9 mouse cellular contexts compared by ENCODE assay signal in the genomic region with DNA sequence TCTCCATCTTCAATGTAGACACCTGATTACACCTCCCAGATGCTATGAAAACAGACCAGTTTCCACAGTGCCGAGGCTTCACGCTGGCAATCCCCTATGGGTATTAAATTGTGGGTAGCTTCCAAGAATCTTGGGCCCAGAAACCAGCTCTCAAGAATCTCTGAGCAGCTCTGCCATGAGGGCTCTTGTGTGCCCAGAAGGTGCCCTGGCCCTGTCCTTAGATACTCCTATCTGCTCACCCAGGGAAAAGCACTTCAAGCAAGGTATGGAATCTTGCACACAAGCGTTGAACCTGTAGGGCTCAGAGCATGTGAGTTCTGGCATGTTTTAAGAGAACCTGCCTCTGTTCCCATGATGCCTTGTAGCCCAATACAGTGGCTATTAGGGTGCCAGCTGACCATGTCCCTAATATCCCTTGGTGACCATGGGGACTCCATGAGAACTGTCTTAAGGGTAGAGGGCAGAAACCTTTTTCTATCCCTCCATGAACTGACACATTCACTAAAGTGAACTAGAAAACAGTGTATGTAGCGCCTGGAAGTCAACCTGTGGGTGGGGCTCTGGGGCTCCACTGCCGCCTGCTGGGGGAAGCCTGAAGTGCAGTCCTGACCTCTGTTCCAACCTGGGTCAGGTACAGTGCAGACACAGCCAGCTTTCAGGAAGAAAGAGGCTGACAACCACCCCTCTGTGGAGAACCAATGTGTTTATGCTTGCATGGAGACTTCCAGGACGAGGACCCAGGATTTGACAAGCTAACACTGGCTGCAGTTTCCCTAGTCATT. TPM values are rescaled to one million over a fixed set of nuclear protein-coding genes. Genes with fewer than 3 reads are reported as not detected.
DNase-seq lines count a peak whose midpoint lies in the region; ATAC-seq and TF ChIP-seq lines count a peak whose summit lies in the region.
"Had no signal": no experiment of that assay in that cellular context is flagged by ENCODE, and none has a peak within 500 bp of the region (broad histone marks: within the 10 kb centered on the region; RNA-seq: fewer than 3 reads in every experiment).

No protein-coding gene starts in this region.

- no peaks in the 10 kb centered on the region for H3K79me2 ChIP-seq in C2C12 (ENCODE audit: control insufficient read depth, insufficient read depth)

- ATAC-seq in forebrain, postnatal 0 days = no peak
- no peak for ATAC-seq in forebrain, embryonic 13.5 days
- peak; percentile 84 for ATAC-seq in megakaryocyte, adult 5-6 weeks (ENCODE audit: poor library complexity, severe bottlenecking)

- TF ChIP-seq POLR2A in bone marrow, adult 2 months (IDR thresholded peaks at IDR 0.05; ENCODE audit: borderline replicate concordance, control insufficient read depth, low read depth, low read length) = no peak

- no peaks in the 10 kb centered on the region for H3K9me3 ChIP-seq in forebrain, postnatal 0 days (ENCODE audit: low read length)
- no peaks in the 10 kb centered on the region for H3K9me3 ChIP-seq in forebrain, embryonic 13.5 days (replicated peaks)
- H3K9me3 ChIP-seq: lung, embryonic 15.5 days had no signal

- H3ac ChIP-seq in C2C12 (ENCODE audit: control insufficient read depth, insufficient read length, low read depth) = no peak overlapping the region

- H3K79me3 ChIP-seq in C2C12 (ENCODE audit: low read depth) = no peaks in the 10 kb centered on the region

- peak; percentile 34 for DNase-seq in forebrain, postnatal 0 days
- peak; percentile 61 for DNase-seq in forelimb bud, embryonic 11.5 days (ENCODE audit: low read depth, low spot score)
- peak; percentile 81 for DNase-seq in kidney, postnatal 14 days
- peak; percentile 62 for DNase-seq in spleen, postnatal 36 days (ENCODE audit: low spot score in 2 of 2)

- H3K4me2 ChIP-seq in forebrain, postnatal 0 days (ENCODE audit: low read depth) = no peak overlapping the region
- H3K4me2 ChIP-seq in forebrain, embryonic 13.5 days = no peak overlapping the region
- H3K4me2 ChIP-seq: lung, embryonic 15.5 days had no signal

- no peak overlapping the region for H3K4me3 ChIP-seq in forebrain, postnatal 0 days (ENCODE audit: low read depth, low read length)
- H3K4me3 ChIP-seq in forebrain, embryonic 13.5 days = no peak overlapping the region
- H3K4me3 ChIP-seq in C2C12 (ENCODE audit: insufficient read depth, poor library complexity, severe bottlenecking) = no peak overlapping the region
- no peak overlapping the region for H3K4me3 ChIP-seq in bone marrow, adult 2 months (replicated peaks; ENCODE audit: control insufficient read depth, low read depth, low read length)
- H3K4me3 ChIP-seq: lung, embryonic 15.5 days had no signal

- no peak overlapping the region for H3K9ac ChIP-seq in forebrain, postnatal 0 days
- no peak overlapping the region for H3K9ac ChIP-seq in forebrain, embryonic 13.5 days
- H3K9ac ChIP-seq: lung, embryonic 15.5 days had no signal

- H3K27ac ChIP-seq in forebrain, postnatal 0 days (ENCODE audit: low read depth, low read length) = no peak overlapping the region
- H3K27ac ChIP-seq in forebrain, embryonic 13.5 days = no peak overlapping the region
- H3K27ac ChIP-seq in bone marrow, adult 2 months (ENCODE audit: control insufficient read depth, insufficient read depth, low read depth, low read length, poor library complexity) = no peak overlapping the region
- H3K27ac ChIP-seq: lung, embryonic 15.5 days had no signal

- H3K27me3 ChIP-seq in forebrain, postnatal 0 days (ENCODE audit: insufficient read depth, low read length) = no peaks in the 10 kb centered on the region
- no peaks in the 10 kb centered on the region for H3K27me3 ChIP-seq in forebrain, embryonic 13.5 days
- no peaks in the 10 kb centered on the region for H3K27me3 ChIP-seq in C2C12 (ENCODE audit: control insufficient read depth, insufficient read depth, insufficient read length)
- H3K27me3 ChIP-seq: lung, embryonic 15.5 days had no signal

- H3K4me1 ChIP-seq in forebrain, postnatal 0 days (ENCODE audit: insufficient read depth) = no peaks in the 10 kb centered on the region
- no peaks in the 10 kb centered on the region for H3K4me1 ChIP-seq in forebrain, embryonic 13.5 days
- no peaks in the 10 kb centered on the region for H3K4me1 ChIP-seq in bone marrow, adult 2 months (ENCODE audit: control insufficient read depth, insufficient read depth, low read length)

- TF ChIP-seq CTCF in forebrain, postnatal 0 days (IDR thresholded peaks at IDR 0.05; ENCODE audit: low read depth) = peak; percentile 72
- peak; percentile 51 for TF ChIP-seq CTCF in C2C12 (IDR thresholded peaks at IDR 0.05; ENCODE audit: control insufficient read depth, insufficient read depth, insufficient read length)
- peak; percentile 91 for TF ChIP-seq CTCF in bone marrow, adult 2 months (IDR thresholded peaks at IDR 0.05; ENCODE audit: control insufficient read depth, insufficient read depth, low read length)

- H3K36me3 ChIP-seq in forebrain, postnatal 0 days (ENCODE audit: insufficient read depth) = peaks cover 20% of the 10 kb centered on the region
- H3K36me3 ChIP-seq in forebrain, embryonic 13.5 days (ENCODE audit: poor library complexity, severe bottlenecking) = peaks cover 24% of the 10 kb centered on the region
- H3K36me3 ChIP-seq in C2C12 (ENCODE audit: control insufficient read depth, insufficient read depth) = no peaks in the 10 kb centered on the region

- WGBS in forebrain, postnatal 0 days = 46% methylated on average over 6 of the region's 6 CpGs
- 50% methylated on average over 6 of the region's 6 CpGs for WGBS in forebrain, embryonic 13.5 days
- 37% methylated on average over 6 of the region's 6 CpGs for WGBS in bone marrow, adult 2 months

TF ChIP-seq in C2C12, 6 proteins besides CTCF, POLR2A, EP300 and RAD21:
- TF ChIP-seq USF1 (IDR thresholded peaks at IDR 0.05; ENCODE audit: low read depth) = no peak
- TF ChIP-seq CEBPB (IDR thresholded peaks at IDR 0.05; ENCODE audit: low read depth) = no peak
- no peak for TF ChIP-seq MYOG (IDR thresholded peaks at IDR 0.05; ENCODE audit: control insufficient read depth, extremely low read depth, insufficient read length)
- no peak for TF ChIP-seq MYOD1 (IDR thresholded peaks at IDR 0.05; ENCODE audit: control insufficient read depth, insufficient read length, low read depth)
- no peak for TF ChIP-seq MAX (IDR thresholded peaks at IDR 0.05)
- TF ChIP-seq FOSL1 (IDR thresholded peaks at IDR 0.05; ENCODE audit: insufficient read depth, low read length, poor library complexity, severe bottlenecking) = no peak

RNA-seq across cellular contexts. Expression of gene Slc45a1, which starts 25.8 kb away (rescaled TPM):
- 30.5 and 37.2 TPM in 2 replicates for total RNA-seq in forebrain, postnatal 0 days (2014; rRNA removed)
- polyA plus RNA-seq in forebrain, postnatal 0 days (2015; fragmentation: Nextera tagmentation; extraction: Ambion mirVana) = 38.9 and 43.9 TPM in 2 replicates
- 10.5 and 11.4 TPM in 2 replicates for polyA plus RNA-seq in forebrain, embryonic 13.5 days (2015; fragmentation: Nextera tagmentation; extraction: Ambion mirVana)
- polyA plus RNA-seq in C2C12 (2012; fragmentation: generic; extraction: Trizol) = 0.01 TPM
- polyA plus RNA-seq in bone marrow, adult 2 months (2011; ENCODE audit: insufficient read depth, insufficient read length, low replicate concordance, missing spikeins) = not detected in 2 replicates
- total RNA-seq in megakaryocyte, adult 5-6 weeks (2015) = not detected in 2 replicates
- not detected in 2 replicates for total RNA-seq in megakaryocyte, adult 5-6 weeks (2017)
